Mouse (Mus musculus): ENCODE data around the gene Ptgis.
"Not testable (repeated sequence)": the region's sequence is repeated elsewhere in the genome, so short reads cannot be mapped to it uniquely, and the experiment has no call there.

Gene Ptgis

GRCm38 (mm10) chr2:167232132-167233008 lies 8.0 kb downstream of the Ptgis start:
- peak; percentile 63 for DNase-seq (ENCODE audit: low spot score)

- no peak for DNase-seq (ENCODE audit: low spot score)
Observed at GRCm38 (mm10) chr2:167230554-167230953, 9.8 kb downstream of the Ptgis start.

- DNase-seq (ENCODE audit: low spot score): no peak
Observed at GRCm38 (mm10) chr2:167224937-167225336, 15.5 kb downstream of the Ptgis start.

- DNase-seq (ENCODE audit: low spot score): no peak
Observed at GRCm38 (mm10) chr2:167224194-167224593, 16.2 kb downstream of the Ptgis start.

- DNase-seq (ENCODE audit: low spot score): peak; percentile 73
Observed at GRCm38 (mm10) chr2:167222152-167222551, 18.3 kb downstream of the Ptgis start.

GRCm38 (mm10) chr2:167221159-167221845 lies 19.1 kb downstream of the Ptgis start:
- no peak for DNase-seq (ENCODE audit: low spot score)

GRCm38 (mm10) chr2:167220736-167221135 lies 19.7 kb downstream of the Ptgis start:
- no peak for DNase-seq (ENCODE audit: low spot score)

GRCm38 (mm10) chr2:167219154-167219775 lies 21.1 kb downstream of the Ptgis start:
- DNase-seq (ENCODE audit: low spot score): peak; percentile 81

GRCm38 (mm10) chr2:167213666-167214065 lies 26.7 kb downstream of the Ptgis start:
- no peak for DNase-seq (ENCODE audit: low spot score)

GRCm38 (mm10) chr2:167213076-167213475 lies 27.3 kb downstream of the Ptgis start:
- no peak for DNase-seq (ENCODE audit: low spot score)

- DNase-seq (ENCODE audit: low spot score): no peak
Observed at GRCm38 (mm10) chr2:167212551-167212950, 27.9 kb downstream of the Ptgis start.

- no peak for DNase-seq (ENCODE audit: low spot score)
Observed at GRCm38 (mm10) chr2:167212089-167212488, 28.3 kb downstream of the Ptgis start.

GRCm38 (mm10) chr2:167209900-167210299 lies 30.5 kb downstream of the Ptgis start:
- no peak for DNase-seq (ENCODE audit: low spot score)

- no peak for DNase-seq (ENCODE audit: low spot score)
Observed at GRCm38 (mm10) chr2:167208984-167209383, 31.4 kb downstream of the Ptgis start.

GRCm38 (mm10) chr2:167205918-167206629 lies 34.3 kb downstream of the Ptgis start:
- DNase-seq (ENCODE audit: low spot score): no peak

- DNase-seq (ENCODE audit: low spot score): not testable (repeated sequence)
Observed at GRCm38 (mm10) chr2:167204686-167205085, 35.7 kb downstream of the Ptgis start.

- DNase-seq (ENCODE audit: low spot score): no peak
Observed at GRCm38 (mm10) chr2:167203505-167204166, 36.8 kb downstream of the Ptgis start.

GRCm38 (mm10) chr2:167201463-167202291 lies 38.7 kb downstream of the Ptgis start:
- no peak for DNase-seq (ENCODE audit: low spot score)

GRCm38 (mm10) chr2:167198660-167199427 lies 41.6 kb downstream of the Ptgis start:
- no peak for DNase-seq (ENCODE audit: low spot score)

- DNase-seq (ENCODE audit: low spot score): no peak
Observed at GRCm38 (mm10) chr2:167193361-167193760, 47.0 kb downstream of the Ptgis start.

All from ovary, postnatal 36 days (tissue).